Mouse (Mus musculus) MEL (cell line): ENCODE results near the gene Col13a1. TPM values are rescaled to one million over a fixed set of nuclear protein-coding genes. Genes with fewer than 3 reads are reported as not detected.

Experiments
- DNase-seq: peaks from one replicate; pipeline ENCODE4 v3.0.0; 2011; ENCODE audit warnings: low read depth, low spot score
- H3K27ac ChIP-seq: 2 replicates; pipeline ENCODE4 v1.5.1; 2012; ENCODE audit warnings: low read depth, mild to moderate bottlenecking, control low read depth, low read length, moderate library complexity; ENCODE audit not compliant: control insufficient read depth
- H3K27me3 ChIP-seq, 2 experiments: fragments of 150-350 bp in 1 of 2; sonication (generic) in 1 of 2; 2 replicates each; pipeline ENCODE4 v1.6.1; 2012; ENCODE audit warnings: low read length in 2 of 2, mild to moderate bottlenecking in 2 of 2, improper control_type of control experiment in 1 of 2, moderate library complexity in 1 of 2; ENCODE audit not compliant: insufficient read depth in 2 of 2, control insufficient read depth in 1 of 2
- H3K36me3 ChIP-seq, 2 experiments: 2 replicates each; pipeline ENCODE4 v1.6.1; 2012 to 2014; ENCODE audit warnings: low read length in 2 of 2, improper control_type of control experiment in 1 of 2, inconsistent platforms in 1 of 2, mild to moderate bottlenecking in 1 of 2; ENCODE audit not compliant: insufficient read depth in 2 of 2, control insufficient read depth in 1 of 2
- H3K4me1 ChIP-seq, 2 experiments: fragments of 150-350 bp in 1 of 2; sonication (generic) in 1 of 2; 2 replicates each; pipeline ENCODE4 v1.6.1; 2012; ENCODE audit warnings: low read length in 2 of 2, improper control_type of control experiment in 1 of 2, mild to moderate bottlenecking in 1 of 2; ENCODE audit not compliant: insufficient read depth in 2 of 2, control insufficient read depth in 1 of 2
- H3K4me3 ChIP-seq, 2 experiments: fragments of 150-350 bp in 1 of 2; sonication (generic) in 1 of 2; 2 replicates each; pipeline ENCODE4 v1.5.1; 2012; ENCODE audit warnings: low read depth in 2 of 2, low read length in 2 of 2, mild to moderate bottlenecking in 2 of 2, moderate library complexity in 2 of 2, control low read depth in 1 of 2, improper control_type of control experiment in 1 of 2; ENCODE audit not compliant: control insufficient read depth in 1 of 2, insufficient read depth in 1 of 2
- H3K79me2 ChIP-seq: 2 replicates; pipeline ENCODE4 v1.6.1; 2012; ENCODE audit warnings: mild to moderate bottlenecking, low read length, moderate library complexity; ENCODE audit not compliant: control insufficient read depth, poor library complexity, insufficient read depth
- H3K9ac ChIP-seq: 2 replicates; pipeline ENCODE4 v1.6.1; 2012; ENCODE audit warnings: low read depth, mild to moderate bottlenecking, control low read depth, low read length, moderate library complexity; ENCODE audit not compliant: control insufficient read depth, poor library complexity, severe bottlenecking
- H3K9me3 ChIP-seq: fragments of 150-350 bp; sonication (generic); replicated peaks from 2 replicates; pipeline ENCODE4 v1.6.1; 2012; ENCODE audit warnings: mild to moderate bottlenecking, low read length, improper control_type of control experiment, moderate library complexity; ENCODE audit not compliant: insufficient read depth
- CTCF ChIP-seq, 3 experiments: IDR thresholded peaks in 2 of 3; conservative IDR thresholded peaks in 1 of 3; 2 replicates each; pipeline ENCODE4 v1.5.1; 2011 to 2012; ENCODE audit warnings: low read length in 3 of 3, low read depth in 2 of 3, mild to moderate bottlenecking in 2 of 3, improper control_type of control experiment in 1 of 3, inconsistent platforms in 1 of 3, mixed read lengths in 1 of 3, moderate library complexity in 1 of 3; ENCODE audit not compliant: control insufficient read depth in 1 of 3, insufficient read depth in 1 of 3, poor library complexity in 1 of 3, severe bottlenecking in 1 of 3
- ELF1 ChIP-seq: IDR thresholded peaks from 2 replicates; pipeline ENCODE4 v1.6.1; 2014; ENCODE audit warnings: low read depth, mild to moderate bottlenecking, inconsistent platforms, low read length, improper control_type of control experiment, moderate library complexity
- MAZ ChIP-seq: IDR thresholded peaks from 2 replicates; pipeline ENCODE4 v1.6.1; 2012; ENCODE audit warnings: low read depth, mild to moderate bottlenecking, inconsistent platforms, low read length, improper control_type of control experiment
- MYB ChIP-seq: IDR thresholded peaks from 2 replicates; pipeline ENCODE4 v1.6.1; 2011; ENCODE audit warnings: mild to moderate bottlenecking, low read depth, low read length, improper control_type of control experiment
- RAD21 ChIP-seq: IDR thresholded peaks from 2 replicates; pipeline ENCODE4 v1.6.1; 2011; ENCODE audit warnings: mild to moderate bottlenecking, low read depth, low read length, improper control_type of control experiment
- SMC3 ChIP-seq: IDR thresholded peaks from 2 replicates; pipeline ENCODE4 v1.6.1; 2011; ENCODE audit warnings: low read depth, low read length, improper control_type of control experiment
- USF1 ChIP-seq: IDR thresholded peaks from 2 replicates; pipeline ENCODE4 v1.6.1; 2014; ENCODE audit warnings: low read depth, mild to moderate bottlenecking, inconsistent platforms, low read length, improper control_type of control experiment, moderate library complexity
- ZKSCAN1 ChIP-seq: IDR thresholded peaks from 2 replicates; pipeline ENCODE4 v1.6.1; 2012; ENCODE audit warnings: low read depth, mild to moderate bottlenecking, inconsistent platforms, low read length, improper control_type of control experiment, moderate library complexity
- ZNF384 ChIP-seq: IDR thresholded peaks from 2 replicates; pipeline ENCODE4 v1.6.1; 2012; ENCODE audit warnings: low read depth, mild to moderate bottlenecking, inconsistent platforms, low read length, improper control_type of control experiment
- polyA plus RNA-seq, 2 experiments: library from polyadenylated mRNA; stranded (reverse) in 1 of 2; unstranded in 1 of 2; fragments of >175 nt in 1 of 2; fragments of >200 nt in 1 of 2; gene quantifications; 2 replicates each; pipeline versions ENCODE4 v1.2.1 to v1.2.4; 2012; ENCODE audit warnings: low replicate concordance in 2 of 2, low read depth in 1 of 2; ENCODE audit not compliant: insufficient read length in 2 of 2, insufficient read depth in 1 of 2, missing spikeins in 1 of 2
- total RNA-seq: library from RNA; depleted of rRNA; stranded (reverse); fragments of 300-350 nt; gene quantifications from 2 replicates; pipeline ENCODE4 v1.2.3, GENCODE M21; 2012

Gene Col13a1
- total and polyA plus RNA-seq, 3 experiments: not detected

GRCm38 (mm10) chr10:61991481-61992424, 12.8 kb upstream of the Col13a1 start:
- H3K36me3 ChIP-seq: no peaks in the 10 kb centered on the region
- H3K27me3 ChIP-seq: no peaks in the 10 kb centered on the region
- H3K9ac ChIP-seq: no peak overlapping the region
- H3K9me3 ChIP-seq: no peaks in the 10 kb centered on the region
- DNase-seq: no peak
- H3K4me3 ChIP-seq: no peak overlapping the region
- H3K4me1 ChIP-seq: no peaks in the 10 kb centered on the region
- H3K79me2 ChIP-seq: no peaks in the 10 kb centered on the region
- H3K27ac ChIP-seq: no peak overlapping the region
- TF ChIP-seq ZNF384 (peak; percentile 20; the same call in 1 of the 2 replicates), ELF1 (no peak)

GRCm38 (mm10) chr10:61980424-61980823, 1.5 kb upstream of the Col13a1 start:
- no peaks in the 10 kb centered on the region for H3K4me1 ChIP-seq
- no peak overlapping the region for H3K9ac ChIP-seq
- peak; percentile 22 for DNase-seq
- H3K36me3 ChIP-seq: no peaks in the 10 kb centered on the region
- H3K9me3 ChIP-seq: no peaks in the 10 kb centered on the region
- no peak overlapping the region for H3K4me3 ChIP-seq
- no peaks in the 10 kb centered on the region for H3K27me3 ChIP-seq
- TF ChIP-seq SMC3 (peak; percentile 24; the same call in 1 of the 2 replicates), MYB (no peak), RAD21 (peak; percentile 6), CTCF (IDR thresholded peaks at IDR 0.05 in 2 of 3, conservative IDR thresholded peaks at IDR 0.05 in 1 of 3; ENCODE audit: control insufficient read depth in 1 of 3, insufficient read depth in 1 of 3, low read depth in 2 of 3, low read length in 3 of 3, poor library complexity in 1 of 3, severe bottlenecking in 1 of 3) (peak; percentile 46 to 62 (median 48))
- H3K27ac ChIP-seq: no peak overlapping the region
- no peaks in the 10 kb centered on the region for H3K79me2 ChIP-seq

- Histone ChIP-seq H3K9me3 (no peaks in the 10 kb centered on the region), H3K4me1 (no peaks in the 10 kb centered on the region), H3K79me2 (no peaks in the 10 kb centered on the region), H3K9ac (no peak overlapping the region), H3K27ac (no peak overlapping the region), H3K27me3 (no peaks in the 10 kb centered on the region), H3K36me3 (no peaks in the 10 kb centered on the region), H3K4me3 (no peak overlapping the region)
- no peak for TF ChIP-seq ZKSCAN1
- no peak for TF ChIP-seq USF1
- TF ChIP-seq MAZ: no peak
- TF ChIP-seq CTCF (IDR thresholded peaks at IDR 0.05 in 2 of 3, conservative IDR thresholded peaks at IDR 0.05 in 1 of 3; ENCODE audit: control insufficient read depth in 1 of 3, insufficient read depth in 1 of 3, low read depth in 2 of 3, low read length in 3 of 3, poor library complexity in 1 of 3, severe bottlenecking in 1 of 3): no peak
- no peak for TF ChIP-seq RAD21
- DNase-seq: no peak
These were observed 619 bp downstream of the Col13a1 start for GRCm38 (mm10) chr10:61978112-61978865.
